Mouse (Mus musculus): ENCODE data around the gene Raver2. TPM values are rescaled to one million over a fixed set of nuclear protein-coding genes. Genes with fewer than 3 reads are reported as not detected.

Raver2 gene
- total RNA-seq (2021) (1 to 10 TPM; 2.2 to 3.0 TPM), polyA plus RNA-seq (2012; rRNA removed) (2.0 and 2.7 TPM in 2 replicates)
- long read RNA-seq, full-length matches to known transcripts, result 6 of 6 reads
- long read RNA-seq, partial matches to known transcripts, result 0 of 6 reads
- long read RNA-seq, other reads (novel, unspliced or antisense), result 0 of 6 reads

DNA sequence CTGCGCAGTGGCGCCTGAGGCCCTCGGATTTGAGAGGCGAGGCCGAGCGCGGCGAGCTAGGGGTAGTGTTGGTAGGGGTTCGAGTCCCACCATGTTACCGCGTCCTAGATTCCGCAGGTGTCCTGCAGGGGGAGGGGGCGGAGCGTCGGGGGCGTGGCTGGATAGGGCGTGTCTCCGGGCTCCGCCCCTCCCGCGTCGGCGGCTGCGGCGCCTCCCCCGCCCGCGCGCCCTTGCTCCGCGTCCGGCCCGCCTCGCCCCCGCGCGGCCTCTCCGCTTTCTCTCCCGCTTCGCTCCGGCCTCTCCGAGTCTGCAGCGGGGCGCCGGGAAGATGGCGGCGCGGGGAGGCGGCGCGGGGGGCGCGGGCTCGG is at the start of gene Raver2:
Gene Raver2 (plus strand): TSS at position 198 of the 368 bp plus-strand sequence.
- no peaks in the 10 kb centered on the region for H3K36me3 ChIP-seq (ENCODE audit: control insufficient read depth, insufficient read depth, low read length)
- H3K9ac ChIP-seq (ENCODE audit: low read depth, low read length), result peak within 1 kb of the TSS; percentile 40
- 0 out of 2 replicates have a peak, but pooled peaks cover 2% of the 10 kb centered on the region for H3K27me3 ChIP-seq (ENCODE audit: control insufficient read depth, insufficient read depth, low read length)
- H3K4me3 ChIP-seq, result peak within 1 kb of the TSS; percentile 55
- H3K27ac ChIP-seq, result no peak within 1 kb of the TSS; the same call in 1 of the 2 replicates
- WGBS, result 5% methylated on average over 47 of the region's 54 CpGs
- H3K4me1 ChIP-seq (ENCODE audit: control insufficient read depth, insufficient read depth, low read length), result no peaks in the 10 kb centered on the region
- peak in 1 of 2 experiments; percentile 62 for DNase-seq
- intact Hi-C loops (cut with DNase I), result no loop called here
- no peaks in the 10 kb centered on the region for H3K79me2 ChIP-seq (replicated peaks; ENCODE audit: control insufficient read depth, insufficient read depth, low read length)
- TF ChIP-seq EP300 (IDR thresholded peaks at IDR 0.05; ENCODE audit: insufficient read depth, low read depth, low read length), result no peak
- peak; percentile 47 for TF ChIP-seq CTCF (IDR thresholded peaks at IDR 0.05)

DNA sequence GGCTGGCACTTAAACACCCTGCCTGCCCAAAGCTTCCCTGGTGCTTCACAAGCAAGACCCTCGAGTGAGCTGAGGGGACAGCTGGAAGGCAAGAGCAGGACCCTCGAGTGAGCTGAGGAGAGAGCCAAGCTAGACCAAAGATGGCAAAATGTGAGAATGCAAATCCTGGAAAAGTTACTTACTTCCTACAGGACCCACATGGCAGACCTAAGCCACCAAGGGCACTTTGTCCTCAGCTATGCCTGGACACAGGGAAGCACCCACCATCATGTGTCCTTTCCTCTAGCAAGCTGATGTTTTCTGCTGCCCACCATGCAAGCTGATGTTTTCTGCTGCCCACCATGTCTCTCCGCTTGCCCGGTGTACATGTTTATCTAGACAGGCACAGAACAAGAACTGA is 48.2 kb upstream of the Raver2 start, which contains the start of gene Gm10577:
Gene Gm10577 (minus strand): TSS at position 101 of the 400 bp plus-strand sequence.
- Histone ChIP-seq H3K79me2 (replicated peaks; ENCODE audit: control insufficient read depth, insufficient read depth, low read length) (no peaks in the 10 kb centered on the region), H3K27ac (no peak within 1 kb of the TSS), H3K27me3 (ENCODE audit: control insufficient read depth, insufficient read depth, low read length) (no peaks in the 10 kb centered on the region), H3K9ac (ENCODE audit: low read depth, low read length) (no peak within 1 kb of the TSS), H3K4me1 (ENCODE audit: control insufficient read depth, insufficient read depth, low read length) (no peaks in the 10 kb centered on the region), H3K36me3 (ENCODE audit: control insufficient read depth, insufficient read depth, low read length) (no peaks in the 10 kb centered on the region), H3K4me3 (no peak within 1 kb of the TSS)
- WGBS, result 72% methylated on average over 4 of the region's 4 CpGs
- intact Hi-C loops (cut with DNase I), result no loop called here
- no peak for TF ChIP-seq POLR2A (IDR thresholded peaks at IDR 0.05; ENCODE audit: insufficient read depth, low read depth, low read length)
- no peak for TF ChIP-seq CTCF (IDR thresholded peaks at IDR 0.05)
- no peak for TF ChIP-seq EP300 (IDR thresholded peaks at IDR 0.05; ENCODE audit: insufficient read depth, low read depth, low read length)
- no peak for DNase-seq

DNA sequence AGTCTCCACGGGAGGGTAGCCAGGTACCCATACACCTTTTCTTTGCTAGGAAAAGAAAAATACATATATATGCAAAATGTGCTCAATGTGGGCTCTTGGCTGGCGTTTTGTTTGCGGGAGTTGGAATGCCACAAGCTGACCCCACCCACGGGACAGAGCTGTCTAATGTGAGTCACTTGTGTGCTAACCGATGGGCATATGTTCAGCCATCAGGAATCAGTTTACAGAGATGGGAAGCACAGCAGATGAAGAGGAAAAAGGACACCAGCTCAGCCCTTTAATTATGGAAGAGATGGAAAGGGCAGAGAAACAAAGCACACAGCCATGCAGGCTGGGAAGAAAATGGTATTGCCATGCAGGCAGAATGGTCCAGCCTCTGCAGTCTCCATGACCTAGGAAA is 42.2 kb upstream of the Raver2 start:
- WGBS, result 74% methylated on average over 5 of the region's 5 CpGs
- TF ChIP-seq EP300 (IDR thresholded peaks at IDR 0.05; ENCODE audit: insufficient read depth, low read depth, low read length) (no peak), CTCF (IDR thresholded peaks at IDR 0.05) (no peak), POLR2A (IDR thresholded peaks at IDR 0.05; ENCODE audit: insufficient read depth, low read depth, low read length) (no peak)
- Histone ChIP-seq H3K4me3 (no peak overlapping the region), H3K27me3 (ENCODE audit: control insufficient read depth, insufficient read depth, low read length) (no peaks in the 10 kb centered on the region), H3K9ac (ENCODE audit: low read depth, low read length) (no peak overlapping the region), H3K4me1 (ENCODE audit: control insufficient read depth, insufficient read depth, low read length) (no peaks in the 10 kb centered on the region), H3K36me3 (ENCODE audit: control insufficient read depth, insufficient read depth, low read length) (no peaks in the 10 kb centered on the region), H3K79me2 (replicated peaks; ENCODE audit: control insufficient read depth, insufficient read depth, low read length) (no peaks in the 10 kb centered on the region), H3K27ac (no peak overlapping the region)
- no peak for DNase-seq
- intact Hi-C loops (cut with DNase I), result no loop called here

DNA sequence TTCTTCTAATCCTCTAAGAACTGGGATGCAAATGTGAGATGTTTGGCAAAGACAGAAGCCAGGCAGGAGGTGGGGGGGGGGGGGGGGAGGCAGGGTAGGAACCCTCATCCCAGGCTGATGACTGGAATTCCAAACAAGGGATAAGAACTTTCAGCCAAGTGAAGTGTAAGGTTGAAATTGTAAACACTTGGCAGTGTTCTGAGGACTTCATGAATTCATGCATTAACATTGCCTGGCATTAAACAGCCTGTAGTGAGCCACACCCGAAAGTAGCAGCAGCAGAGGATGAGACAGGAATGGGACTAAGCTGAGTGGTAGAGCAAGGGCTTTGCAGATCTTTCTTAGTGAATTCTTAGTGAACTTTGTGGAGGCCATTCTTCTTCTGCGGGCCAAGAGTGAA is 41.8 kb upstream of the Raver2 start:
- H3K9ac ChIP-seq (ENCODE audit: low read depth, low read length), result no peak overlapping the region
- H3K36me3 ChIP-seq (ENCODE audit: control insufficient read depth, insufficient read depth, low read length), result no peaks in the 10 kb centered on the region
- H3K27me3 ChIP-seq (ENCODE audit: control insufficient read depth, insufficient read depth, low read length), result no peaks in the 10 kb centered on the region
- no peak for DNase-seq
- 75% methylated on average over 2 of the region's 2 CpGs for WGBS
- intact Hi-C loops (cut with DNase I), result no loop called here
- no peak overlapping the region for H3K27ac ChIP-seq
- no peaks in the 10 kb centered on the region for H3K79me2 ChIP-seq (replicated peaks; ENCODE audit: control insufficient read depth, insufficient read depth, low read length)
- H3K4me3 ChIP-seq, result no peak overlapping the region
- no peak for TF ChIP-seq EP300 (IDR thresholded peaks at IDR 0.05; ENCODE audit: insufficient read depth, low read depth, low read length)
- TF ChIP-seq POLR2A (IDR thresholded peaks at IDR 0.05; ENCODE audit: insufficient read depth, low read depth, low read length), result no peak
- no peaks in the 10 kb centered on the region for H3K4me1 ChIP-seq (ENCODE audit: control insufficient read depth, insufficient read depth, low read length)

DNA sequence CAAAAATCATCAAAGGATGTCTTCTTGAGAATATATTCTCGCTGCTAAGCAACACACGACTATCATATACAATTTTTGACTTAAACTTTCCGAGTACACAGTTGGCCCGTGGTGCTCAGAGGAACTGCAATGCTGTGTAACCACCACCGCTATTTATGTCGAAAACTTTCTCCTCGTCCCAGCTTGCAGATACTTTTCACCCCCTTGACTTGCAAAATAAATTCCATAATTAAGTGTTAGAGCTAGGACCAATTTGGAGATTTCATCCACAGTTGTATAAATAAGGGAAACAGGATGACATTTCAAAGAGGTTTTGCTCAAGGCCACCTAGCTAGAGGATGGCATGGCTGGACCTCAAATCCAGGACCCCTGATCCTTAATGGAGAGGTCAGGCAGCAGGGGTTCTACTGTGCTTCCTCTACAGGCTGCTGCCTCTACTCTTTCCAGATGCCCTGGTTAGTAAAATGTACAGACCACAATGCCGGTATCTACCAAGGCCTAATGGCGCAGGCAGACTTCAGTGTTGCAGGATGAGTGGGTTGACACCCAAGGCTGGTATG is 40.9 kb upstream of the Raver2 start:
- 88% methylated on average over 9 of the region's 9 CpGs for WGBS
- TF ChIP-seq CTCF (IDR thresholded peaks at IDR 0.05), result no peak
- no peak for TF ChIP-seq EP300 (IDR thresholded peaks at IDR 0.05; ENCODE audit: insufficient read depth, low read depth, low read length)
- no peak for TF ChIP-seq POLR2A (IDR thresholded peaks at IDR 0.05; ENCODE audit: insufficient read depth, low read depth, low read length)
- no peaks in the 10 kb centered on the region for H3K36me3 ChIP-seq (ENCODE audit: control insufficient read depth, insufficient read depth, low read length)
- H3K79me2 ChIP-seq (replicated peaks; ENCODE audit: control insufficient read depth, insufficient read depth, low read length), result no peaks in the 10 kb centered on the region
- no peak overlapping the region for H3K4me3 ChIP-seq
- H3K27me3 ChIP-seq (ENCODE audit: control insufficient read depth, insufficient read depth, low read length), result no peaks in the 10 kb centered on the region
- intact Hi-C loops (cut with DNase I), result no loop called here
- H3K9ac ChIP-seq (ENCODE audit: low read depth, low read length), result no peak overlapping the region
- H3K4me1 ChIP-seq (ENCODE audit: control insufficient read depth, insufficient read depth, low read length), result no peaks in the 10 kb centered on the region
- no peak for DNase-seq
- no peak overlapping the region for H3K27ac ChIP-seq

DNA sequence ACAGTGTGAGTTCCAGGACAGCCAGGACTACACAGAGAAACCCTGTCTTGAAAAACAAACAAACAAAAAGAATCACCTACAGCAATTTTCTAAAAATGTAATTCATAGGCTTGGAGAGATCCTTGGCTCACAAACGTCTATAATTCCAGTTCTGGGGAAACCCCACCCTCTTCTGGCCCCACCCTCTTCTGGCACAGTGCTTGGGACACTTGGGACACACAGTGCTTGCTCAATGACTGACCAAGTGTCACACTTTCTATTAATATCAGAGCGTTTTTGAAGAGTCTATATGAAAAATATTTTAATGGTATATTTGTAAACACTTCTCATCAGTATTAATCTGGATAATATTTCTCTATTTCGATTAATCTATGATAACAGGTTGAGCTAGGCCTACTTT is 35.7 kb upstream of the Raver2 start:
- Histone ChIP-seq H3K4me1 (ENCODE audit: control insufficient read depth, insufficient read depth, low read length) (no peaks in the 10 kb centered on the region), H3K36me3 (ENCODE audit: control insufficient read depth, insufficient read depth, low read length) (no peaks in the 10 kb centered on the region), H3K27me3 (ENCODE audit: control insufficient read depth, insufficient read depth, low read length) (no peaks in the 10 kb centered on the region), H3K79me2 (replicated peaks; ENCODE audit: control insufficient read depth, insufficient read depth, low read length) (no peaks in the 10 kb centered on the region), H3K9ac (ENCODE audit: low read depth, low read length) (no peak overlapping the region), H3K27ac (no peak overlapping the region), H3K4me3 (no peak overlapping the region)
- 47% methylated on average over 3 of the region's 3 CpGs for WGBS
- DNase-seq, result no peak
- intact Hi-C loops (cut with DNase I), result no loop called here
- no peak for TF ChIP-seq POLR2A (IDR thresholded peaks at IDR 0.05; ENCODE audit: insufficient read depth, low read depth, low read length)
- TF ChIP-seq EP300 (IDR thresholded peaks at IDR 0.05; ENCODE audit: insufficient read depth, low read depth, low read length), result no peak
- TF ChIP-seq CTCF (IDR thresholded peaks at IDR 0.05), result no peak

All from heart, adult 2 months (tissue).